In genomic region chr12:71905640-71906320, GRCm38 (mm10) we compare ENCODE assay signal across 8 mouse cellular contexts.
A peak's percentile ranks its signal among the peaks of the same experiment; 100 is the strongest.
DNase-seq lines count a peak whose midpoint lies in the region; ATAC-seq and TF ChIP-seq lines count a peak whose summit lies in the region.

No protein-coding gene starts in this region.

- TF ChIP-seq POLR2A in kidney, adult 2 months (IDR thresholded peaks at IDR 0.05; ENCODE audit: low read depth, low read length), result no peak

- H3K36me3 ChIP-seq in kidney, adult 2 months (ENCODE audit: control insufficient read depth, insufficient read depth, low read length), result no peaks in the 10 kb centered on the region
- H3K36me3 ChIP-seq in intestine, embryonic 16.5 days (ENCODE audit: control insufficient read depth, insufficient read depth, low read length), result no peaks in the 10 kb centered on the region

- WGBS in kidney, adult 2 months, result 69% methylated on average over 13 of the region's 13 CpGs
- WGBS in intestine, embryonic 16.5 days, result 77% methylated on average over 13 of the region's 13 CpGs

- DNase-seq in adrenal gland, adult 2 months, result peak; percentile 13
- DNase-seq in adrenal gland, postnatal 10 days, result no peak
- peak; percentile 65 for DNase-seq in kidney, adult 2 months
- DNase-seq in kidney, postnatal 25 days, result no peak
- DNase-seq in brain, adult 2 months (ENCODE audit: low read depth, low spot score), result peak; percentile 64
- no peak for DNase-seq in adrenal gland, adult 8-10 months
- no peak for DNase-seq in cerebellum, postnatal 10 days

- no peak overlapping the region for H3K4me2 ChIP-seq in intestine, embryonic 16.5 days (ENCODE audit: low read depth, low read length)

- H3K4me3 ChIP-seq in kidney, adult 2 months (ENCODE audit: insufficient read depth, low read depth, low read length), result no peak overlapping the region
- no peak overlapping the region for H3K4me3 ChIP-seq in intestine, embryonic 16.5 days (ENCODE audit: low read length)

- no peaks in the 10 kb centered on the region for H3K9me3 ChIP-seq in intestine, embryonic 16.5 days (ENCODE audit: control insufficient read depth, low read length)

- no peak for ATAC-seq in intestine, embryonic 16.5 days

- peak overlapping the region; percentile 3; the same call in 1 of the 2 replicates for H3K27ac ChIP-seq in kidney, adult 2 months (ENCODE audit: insufficient read depth, low read depth, low read length)
- H3K27ac ChIP-seq in intestine, embryonic 16.5 days (ENCODE audit: low read length), result peak overlapping the region; percentile 50

- H3K4me1 ChIP-seq in kidney, adult 2 months (ENCODE audit: control insufficient read depth, insufficient read depth, low read length), result peaks cover 10% of the 10 kb centered on the region
- peaks cover 20% of the 10 kb centered on the region for H3K4me1 ChIP-seq in intestine, embryonic 16.5 days (ENCODE audit: control insufficient read depth, insufficient read depth, low read length)

- no peak for TF ChIP-seq CTCF in kidney, adult 2 months (conservative IDR thresholded peaks at IDR 0.05; ENCODE audit: insufficient read depth, insufficient read length, low read depth, low read length)

- H3K9ac ChIP-seq in intestine, embryonic 16.5 days (ENCODE audit: low read depth, low read length), result no peak overlapping the region

- no peaks in the 10 kb centered on the region for H3K27me3 ChIP-seq in kidney, adult 2 months (replicated peaks; ENCODE audit: control insufficient read depth, insufficient read depth, low read length)
- H3K27me3 ChIP-seq in intestine, embryonic 16.5 days (replicated peaks; ENCODE audit: control insufficient read depth, insufficient read depth, low read length), result no peaks in the 10 kb centered on the region

Comparison
In these comparisons a context has a peak if more than half of its experiments do, and no peak if none do; other contexts are left out.
1. DNase-seq: peak in adrenal gland, adult 2 months (single experiment), kidney, adult 2 months (single experiment) and brain, adult 2 months (single experiment); none in adrenal gland, postnatal 10 days (single experiment), kidney, postnatal 25 days (0 of 2), adrenal gland, adult 8-10 months (single experiment) and cerebellum, postnatal 10 days (0 of 2).